Mouse (Mus musculus) heart, adult 18-20 months (tissue): ENCODE data around the gene Gtf2f2. TPM values are rescaled to one million over a fixed set of nuclear protein-coding genes. Genes with fewer than 3 reads are reported as not detected.
"Not testable (repeated sequence)": the region's sequence is repeated elsewhere in the genome, so short reads cannot be mapped to it uniquely, and the experiment has no call there.

Experiments used
- DNase-seq, 2 experiments: peaks; one replicate each; pipeline ENCODE4 v3.0.0; 2021 to 2022; ENCODE audit warnings: mixed read lengths in 1 of 2
- total RNA-seq, 2 experiments: library from RNA; stranded (reverse); gene quantifications; 2 replicates each; pipeline ENCODE4 v1.2.3; 2021

The Gtf2f2 gene
- total RNA-seq, 2 experiments from 2014 or later = 14.3 to 15.5 TPM

- no peak for DNase-seq
Measured at GRCm38 (mm10) chr14:75912665-75913064, 98.0 kb downstream of the Gtf2f2 start.

DNA sequence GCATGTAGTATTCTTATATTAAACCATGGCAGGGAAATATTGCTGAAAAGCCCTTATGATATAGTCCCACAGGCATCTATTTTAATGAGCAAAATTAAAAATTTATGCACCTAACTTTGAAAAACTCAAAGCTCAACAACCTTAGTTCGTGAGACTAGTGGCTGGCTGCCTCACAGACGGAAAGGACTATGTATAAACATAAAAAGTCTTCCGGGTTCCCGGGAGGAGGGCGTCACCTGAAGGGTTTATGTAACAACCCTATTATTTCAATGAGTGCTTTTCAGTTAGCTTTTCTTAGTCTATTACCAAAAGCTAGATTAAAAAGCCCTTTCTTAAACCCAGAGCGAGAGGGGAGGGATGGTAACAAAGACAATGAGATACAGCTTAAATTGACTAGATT, 98.7 kb downstream of the Gtf2f2 start:
- no peak for DNase-seq

GRCm38 (mm10) chr14:75906931-75907330, 103.7 kb downstream of the Gtf2f2 start:
- DNase-seq = no peak

- DNase-seq = no peak
Measured at GRCm38 (mm10) chr14:75904972-75905371, 105.7 kb downstream of the Gtf2f2 start.

GRCm38 (mm10) chr14:75903131-75903530, 107.5 kb downstream of the Gtf2f2 start:
- peak in 1 of 2 experiments; percentile 8 for DNase-seq

DNA sequence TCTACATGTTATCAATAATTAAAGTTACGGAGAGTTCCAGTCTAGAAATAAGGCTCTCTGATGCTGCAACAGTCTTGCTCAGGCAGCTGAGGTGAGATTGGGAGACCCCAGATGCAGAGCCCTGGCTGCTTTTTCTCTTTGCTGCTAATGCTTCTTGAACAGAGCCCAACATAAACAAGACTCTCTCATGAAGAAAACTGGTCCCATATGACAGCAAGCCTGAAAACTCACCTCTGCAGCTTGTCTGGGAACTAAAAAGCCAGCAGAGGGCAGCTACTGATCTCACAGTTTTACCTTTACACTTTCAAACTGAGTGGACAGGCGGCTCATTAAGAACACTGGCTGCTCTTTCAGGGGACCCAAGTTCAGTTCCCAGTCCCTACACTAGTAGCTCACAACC, 108.7 kb downstream of the Gtf2f2 start:
- DNase-seq = no peak

- DNase-seq = no peak
Measured at GRCm38 (mm10) chr14:75900793-75901499, 109.7 kb downstream of the Gtf2f2 start.

DNA sequence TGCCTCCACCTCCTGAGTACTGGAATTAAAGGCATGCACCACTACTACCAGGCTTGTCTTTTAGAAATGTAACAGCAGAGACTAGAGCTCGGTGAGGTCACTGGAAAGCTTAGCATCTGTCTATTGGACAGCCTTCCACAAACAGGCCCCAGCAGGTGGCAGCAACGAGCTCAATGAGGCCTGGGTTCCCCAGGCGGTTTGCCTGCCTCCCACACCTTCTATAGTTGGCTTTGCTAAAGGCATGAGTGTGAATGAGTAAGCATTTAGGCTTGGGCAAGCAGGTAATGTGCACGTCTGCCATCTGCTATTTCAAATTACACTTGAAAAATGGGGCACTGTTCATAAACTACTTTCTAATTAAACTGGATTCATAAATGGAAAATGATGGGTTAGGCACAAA, 111.1 kb downstream of the Gtf2f2 start:
- peak; percentile 61 to 91 for DNase-seq

DNA sequence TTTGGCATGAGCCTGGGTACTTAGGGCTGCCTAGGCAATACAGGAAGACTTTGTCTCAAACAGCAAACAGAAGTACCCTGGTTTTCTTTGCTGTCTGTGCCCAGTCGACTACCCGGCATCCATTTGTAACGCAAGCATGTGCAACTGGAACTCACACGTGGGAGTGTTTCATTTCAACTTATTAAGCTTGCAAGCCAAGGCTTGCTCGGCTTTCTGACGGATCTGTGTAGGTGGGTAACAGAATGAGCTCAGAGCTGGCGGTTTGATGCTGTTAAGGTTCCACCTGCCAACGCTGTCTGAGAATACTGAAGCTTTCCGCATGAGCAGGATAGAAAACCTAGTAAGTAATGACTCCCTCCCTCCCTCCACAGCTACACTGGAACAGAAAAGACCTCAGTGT, 118.5 kb downstream of the Gtf2f2 start:
- no peak for DNase-seq

DNA sequence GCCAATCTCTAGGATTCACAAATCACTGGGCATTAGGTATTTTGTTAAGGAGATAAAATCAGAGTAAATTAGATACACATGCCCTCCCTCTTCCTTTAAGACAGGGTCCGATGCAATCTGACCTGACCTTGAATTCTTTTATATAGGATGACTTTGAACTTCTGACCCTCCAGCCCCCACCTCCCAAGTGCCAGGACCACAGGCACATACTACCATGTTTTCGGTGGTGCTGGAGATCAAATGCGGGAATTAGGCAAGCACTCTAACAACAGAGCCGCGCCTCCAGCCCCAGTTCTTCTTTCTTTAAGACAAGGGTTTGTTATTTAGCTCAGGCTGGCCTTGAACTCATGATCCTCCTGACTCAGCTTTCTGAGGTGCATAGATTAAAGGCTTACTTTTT, 126.8 kb downstream of the Gtf2f2 start:
- no peak for DNase-seq

DNA sequence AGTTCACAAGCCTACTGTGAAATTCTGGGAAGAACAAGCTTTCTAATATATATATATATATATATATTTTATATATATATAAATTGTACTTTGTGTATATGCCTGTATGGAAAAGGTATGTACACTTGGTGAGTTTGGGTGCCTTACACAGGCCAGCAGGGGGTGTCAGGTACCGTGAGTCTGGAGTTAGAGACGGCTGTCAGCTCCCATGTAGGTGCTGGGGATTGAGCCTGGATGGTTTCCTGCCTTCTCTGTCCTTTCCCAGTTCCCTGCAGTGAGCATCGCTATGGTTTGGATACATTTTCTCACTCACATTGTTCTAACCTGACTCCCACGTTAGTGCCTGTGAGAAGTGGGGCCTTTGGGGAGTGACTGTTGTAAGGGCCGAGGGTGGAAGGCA, 127.3 kb downstream of the Gtf2f2 start:
- no peak for DNase-seq

DNA sequence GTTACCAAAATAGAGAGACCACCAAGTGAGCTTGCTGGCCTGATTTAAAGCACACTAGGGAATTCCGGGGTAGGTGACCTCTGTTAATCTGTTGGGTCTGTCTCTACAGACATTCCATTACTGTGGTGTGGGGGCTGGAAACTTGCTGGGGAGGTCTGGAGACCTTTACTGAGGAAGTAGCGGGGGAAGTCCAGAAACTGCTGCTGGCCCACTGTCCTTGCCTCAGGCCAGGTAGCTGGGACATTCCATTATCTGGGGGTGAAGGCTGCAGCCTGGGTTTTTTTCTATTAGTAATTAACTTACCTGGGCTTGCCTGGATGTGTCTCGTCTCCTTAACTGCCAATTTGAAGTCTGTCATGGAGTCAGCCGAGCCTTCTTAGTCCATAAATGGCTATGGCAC, 128.8 kb downstream of the Gtf2f2 start:
- no peak for DNase-seq

- no peak for DNase-seq
Measured at GRCm38 (mm10) chr14:75878980-75879379, 131.7 kb downstream of the Gtf2f2 start.

DNA sequence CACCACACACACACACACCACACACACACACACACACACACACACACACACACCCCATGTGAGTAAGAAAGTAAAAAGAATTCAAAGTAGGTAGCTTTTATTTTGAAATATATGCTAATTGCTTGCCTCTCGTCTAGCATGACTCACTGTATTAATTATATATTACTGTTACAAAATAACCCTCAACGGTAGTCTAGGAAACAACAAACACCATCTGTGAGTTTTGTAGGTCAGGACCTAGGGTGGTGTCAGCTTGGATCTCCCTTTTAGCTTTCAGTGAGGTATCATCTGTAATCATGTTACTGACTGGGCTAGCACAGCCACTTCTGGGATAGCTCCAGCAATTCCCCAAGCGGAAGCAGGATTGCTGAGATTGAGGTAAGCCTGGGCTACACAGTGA, 133.4 kb downstream of the Gtf2f2 start:
- DNase-seq = no peak

DNA sequence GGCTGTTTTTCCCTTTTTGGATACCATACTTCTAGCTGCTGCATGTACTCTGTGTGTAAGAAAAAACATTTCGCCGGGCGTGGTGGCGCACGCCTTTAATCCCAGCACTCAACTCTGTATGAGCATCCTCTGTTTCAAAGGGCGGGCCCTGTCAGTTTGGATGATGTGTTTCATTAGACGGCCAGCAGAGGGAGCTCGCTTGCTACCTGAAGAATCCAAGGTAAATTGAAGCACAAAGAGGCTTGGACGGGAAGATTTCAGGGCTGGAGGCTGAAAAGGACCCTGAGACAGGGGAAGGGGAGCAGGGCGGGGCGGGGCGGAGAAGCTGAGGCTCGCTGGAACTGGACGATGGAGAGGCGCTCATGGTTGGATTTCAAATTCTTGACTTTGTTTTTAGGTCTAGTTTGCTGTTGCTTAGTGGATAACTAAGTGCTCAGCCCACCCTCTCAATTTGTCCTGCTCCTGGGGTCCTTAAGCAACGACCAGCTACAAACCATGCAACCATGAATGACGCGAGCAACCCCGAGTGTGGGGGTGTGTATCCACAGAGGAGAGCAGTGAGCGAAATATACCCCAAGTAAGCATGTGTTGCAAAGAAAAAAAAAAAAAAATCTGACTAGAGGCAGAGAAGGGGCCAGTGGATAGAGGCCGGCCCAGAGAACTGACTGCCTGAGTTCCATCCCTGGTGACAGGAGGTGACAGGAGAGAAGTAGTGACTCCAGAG, 134.2 kb downstream of the Gtf2f2 start:
- DNase-seq = peak; percentile 67 to 90

DNA sequence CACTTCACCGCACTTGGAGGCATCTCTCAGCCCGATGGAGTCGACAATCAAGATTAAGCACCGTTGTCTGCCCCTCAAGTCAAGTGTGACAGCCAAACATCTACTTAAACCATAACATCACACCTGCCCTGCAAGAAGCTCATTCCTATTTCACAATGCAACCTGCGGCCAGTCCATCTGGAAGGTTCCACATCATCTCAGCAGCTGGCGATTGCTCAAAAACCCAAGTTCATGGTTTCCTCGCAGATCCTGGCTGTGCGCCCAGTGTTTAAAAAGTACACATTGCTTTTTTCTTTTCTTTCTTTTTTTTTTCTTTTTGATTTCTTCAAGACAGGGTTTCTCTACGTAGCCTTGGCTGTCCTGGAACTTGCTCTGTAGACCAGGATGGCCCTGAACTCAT, 137.1 kb downstream of the Gtf2f2 start:
- DNase-seq = no peak

DNA sequence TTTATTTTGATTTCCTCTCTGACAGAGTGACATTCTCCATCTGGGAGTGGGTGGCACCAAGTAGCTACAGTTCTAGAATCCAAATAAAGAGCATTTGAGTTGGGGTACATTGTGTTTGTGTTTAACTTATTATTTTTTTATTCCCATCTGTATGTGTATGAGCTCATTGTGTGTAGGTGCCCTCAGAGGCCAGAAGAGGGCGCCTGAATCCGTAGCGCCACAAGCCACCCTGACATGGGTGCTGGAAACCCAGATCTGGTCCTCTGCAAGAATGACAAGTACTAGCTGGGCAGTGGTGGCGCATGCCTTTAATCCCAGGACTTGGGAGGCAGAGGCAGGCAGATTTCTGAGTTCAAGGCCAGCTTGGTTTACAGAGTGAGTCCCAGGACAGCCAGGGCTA, 138.9 kb downstream of the Gtf2f2 start:
- no peak for DNase-seq

- DNase-seq = no peak
Measured at GRCm38 (mm10) chr14:75871111-75871510, 139.6 kb downstream of the Gtf2f2 start.

GRCm38 (mm10) chr14:75870631-75871030, 140.0 kb downstream of the Gtf2f2 start:
- peak; percentile 50 to 57 for DNase-seq

- no peak for DNase-seq
Measured at GRCm38 (mm10) chr14:75869769-75870363, 140.8 kb downstream of the Gtf2f2 start.

- not testable (repeated sequence) for DNase-seq
Measured at GRCm38 (mm10) chr14:75868028-75868427, 142.6 kb downstream of the Gtf2f2 start.

- no peak for DNase-seq
Measured at GRCm38 (mm10) chr14:75866706-75867333, 143.8 kb downstream of the Gtf2f2 start.
